Comparison of ENCODE assay signal across 8 mouse cellular contexts in the genomic region with DNA sequence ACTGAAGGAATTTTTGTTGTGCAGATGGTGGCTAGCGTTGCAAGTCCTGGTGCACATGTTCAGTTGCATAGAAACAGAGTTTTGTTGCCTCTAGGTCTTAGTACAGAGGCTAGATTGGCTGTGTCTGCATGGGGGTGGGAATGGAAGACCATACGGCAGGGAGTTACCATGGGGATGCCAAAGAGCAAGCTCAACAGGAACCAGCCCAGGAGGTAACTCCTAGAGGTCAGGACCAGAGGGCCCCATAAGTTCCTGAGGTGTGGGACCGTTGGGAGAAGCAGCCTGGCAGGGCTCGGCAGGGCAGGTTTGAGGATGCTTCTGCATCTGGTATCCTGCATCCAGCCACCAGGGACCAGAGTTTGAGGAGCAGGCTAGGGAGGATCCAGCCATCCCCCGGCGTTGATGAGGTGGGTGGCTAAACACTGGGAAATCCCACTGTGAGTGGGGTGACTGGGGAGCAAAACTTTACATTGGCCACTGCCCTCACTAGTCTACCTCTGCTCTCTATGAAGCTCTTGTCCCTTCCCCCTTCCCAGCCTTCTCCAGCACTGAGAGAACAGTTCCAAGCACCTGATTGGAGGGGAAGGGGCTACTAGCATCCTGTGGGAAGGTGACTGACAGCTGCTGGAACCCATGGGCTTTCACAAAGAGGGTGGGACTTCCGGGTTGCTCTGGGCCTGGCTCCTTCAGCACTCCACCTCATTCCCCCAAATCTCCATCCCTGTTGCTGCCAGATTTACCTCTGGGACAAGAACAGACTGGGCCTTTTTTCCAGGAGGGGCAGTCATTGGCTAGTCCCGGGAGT. TPM values are rescaled to one million over a fixed set of nuclear protein-coding genes. Genes with fewer than 3 reads are reported as not detected.
DNase-seq lines count a peak whose midpoint lies in the region; ATAC-seq and TF ChIP-seq lines count a peak whose summit lies in the region.

No protein-coding gene starts in this region.

- no peaks in the 10 kb centered on the region for H3K27me3 ChIP-seq in ES-Bruce4 (ENCODE audit: control insufficient read depth, insufficient read depth, low read length, poor library complexity, severe bottlenecking)
- no peaks in the 10 kb centered on the region for H3K27me3 ChIP-seq in embryonic facial prominence, embryonic 13.5 days
- H3K27me3 ChIP-seq in hindbrain, embryonic 16.5 days (replicated peaks; ENCODE audit: control insufficient read depth, insufficient read depth, low read length): no peaks in the 10 kb centered on the region
- H3K27me3 ChIP-seq in limb, embryonic 13.5 days: no peaks in the 10 kb centered on the region
- no peaks in the 10 kb centered on the region for H3K27me3 ChIP-seq in neural tube, embryonic 12.5 days (replicated peaks)

- DNase-seq in 416B (ENCODE audit: low read depth): peak; percentile 81
- DNase-seq in spleen, postnatal 10 days (ENCODE audit: low spot score in 2 of 2): no peak
- no peak for DNase-seq in spleen, adult 12 weeks (ENCODE audit: low spot score)

- no peaks in the 10 kb centered on the region for H3K9me3 ChIP-seq in ES-Bruce4 (replicated peaks; ENCODE audit: control insufficient read depth, insufficient read depth, low read length, poor library complexity, severe bottlenecking)
- H3K9me3 ChIP-seq in embryonic facial prominence, embryonic 13.5 days: no peaks in the 10 kb centered on the region
- H3K9me3 ChIP-seq in hindbrain, embryonic 16.5 days (ENCODE audit: control insufficient read depth, low read length): no peaks in the 10 kb centered on the region
- no peaks in the 10 kb centered on the region for H3K9me3 ChIP-seq in limb, embryonic 13.5 days
- H3K9me3 ChIP-seq in neural tube, embryonic 12.5 days: no peaks in the 10 kb centered on the region

- no peaks in the 10 kb centered on the region for H3K4me1 ChIP-seq in ES-Bruce4 (ENCODE audit: control insufficient read depth, insufficient read depth, low read length)
- peaks cover 25% of the 10 kb centered on the region for H3K4me1 ChIP-seq in embryonic facial prominence, embryonic 13.5 days
- peaks cover 21% of the 10 kb centered on the region for H3K4me1 ChIP-seq in hindbrain, embryonic 16.5 days (ENCODE audit: control insufficient read depth, insufficient read depth, low read depth, low read length)
- H3K4me1 ChIP-seq in limb, embryonic 13.5 days: peaks cover 25% of the 10 kb centered on the region
- H3K4me1 ChIP-seq in neural tube, embryonic 12.5 days: peaks cover 25% of the 10 kb centered on the region

- H3K4me3 ChIP-seq in ES-Bruce4 (ENCODE audit: low read depth, low read length): peak overlapping the region; percentile 87
- H3K4me3 ChIP-seq in embryonic facial prominence, embryonic 13.5 days: peak overlapping the region; percentile 84
- peak overlapping the region; percentile 91 for H3K4me3 ChIP-seq in hindbrain, embryonic 16.5 days (ENCODE audit: low read length)
- peak overlapping the region; percentile 90 for H3K4me3 ChIP-seq in limb, embryonic 13.5 days
- H3K4me3 ChIP-seq in neural tube, embryonic 12.5 days: peak overlapping the region; percentile 90

- TF ChIP-seq EP300 in ES-Bruce4 (IDR thresholded peaks at IDR 0.05; ENCODE audit: insufficient read depth, low read depth, low read length): no peak

- ATAC-seq in embryonic facial prominence, embryonic 13.5 days (ENCODE audit: insufficient number of reproducible peaks, insufficient read depth, low FRiP score, low TSS enrichment, low read depth): peak; percentile 22; the same call in 1 of the 2 replicates
- ATAC-seq in hindbrain, embryonic 16.5 days: peak; percentile 50
- ATAC-seq in limb, embryonic 13.5 days (ENCODE audit: low FRiP score, low read depth): peak; percentile 29
- peak; percentile 25 for ATAC-seq in neural tube, embryonic 12.5 days (ENCODE audit: low FRiP score, low read depth)

- TF ChIP-seq POLR2A in ES-Bruce4 (IDR thresholded peaks at IDR 0.05; ENCODE audit: insufficient read depth, low read length): peak; percentile 46

- 4% methylated on average over 8 of the region's 8 CpGs for WGBS in embryonic facial prominence, embryonic 13.5 days
- WGBS in hindbrain, embryonic 16.5 days: 7% methylated on average over 8 of the region's 8 CpGs
- WGBS in limb, embryonic 13.5 days: 5% methylated on average over 8 of the region's 8 CpGs
- WGBS in neural tube, embryonic 12.5 days: 9% methylated on average over 8 of the region's 8 CpGs

- peak overlapping the region; percentile 5; the same call in 1 of the 2 replicates for H3K27ac ChIP-seq in ES-Bruce4 (ENCODE audit: insufficient read depth, low read length)
- H3K27ac ChIP-seq in embryonic facial prominence, embryonic 13.5 days: peak overlapping the region; percentile 62
- H3K27ac ChIP-seq in hindbrain, embryonic 16.5 days (ENCODE audit: low read depth, low read length): peak overlapping the region; percentile 44; the same call in 1 of the 2 replicates
- H3K27ac ChIP-seq in limb, embryonic 13.5 days: peak overlapping the region; percentile 74
- no peak overlapping the region for H3K27ac ChIP-seq in neural tube, embryonic 12.5 days

- peak overlapping the region; percentile 83 for H3K9ac ChIP-seq in ES-Bruce4 (ENCODE audit: low read depth, poor library complexity, severe bottlenecking)
- H3K9ac ChIP-seq in embryonic facial prominence, embryonic 13.5 days: peak overlapping the region; percentile 85
- peak overlapping the region; percentile 90 for H3K9ac ChIP-seq in hindbrain, embryonic 16.5 days (ENCODE audit: low read depth, low read length)
- peak overlapping the region; percentile 84 for H3K9ac ChIP-seq in limb, embryonic 13.5 days
- H3K9ac ChIP-seq in neural tube, embryonic 12.5 days: peak overlapping the region; percentile 88

- peaks cover 21% of the 10 kb centered on the region for H3K36me3 ChIP-seq in ES-Bruce4 (ENCODE audit: control insufficient read depth, insufficient read depth, low read length, poor library complexity, severe bottlenecking)
- peaks cover 35% of the 10 kb centered on the region for H3K36me3 ChIP-seq in embryonic facial prominence, embryonic 13.5 days
- no peaks in the 10 kb centered on the region; the same call in 1 of the 2 replicates for H3K36me3 ChIP-seq in hindbrain, embryonic 16.5 days (ENCODE audit: control insufficient read depth, insufficient read depth, low read length)
- H3K36me3 ChIP-seq in limb, embryonic 13.5 days: peaks cover 27% of the 10 kb centered on the region
- peaks cover 21% of the 10 kb centered on the region for H3K36me3 ChIP-seq in neural tube, embryonic 12.5 days

- H3K4me2 ChIP-seq in embryonic facial prominence, embryonic 13.5 days: peak overlapping the region; percentile 99
- peak overlapping the region; percentile 100 for H3K4me2 ChIP-seq in hindbrain, embryonic 16.5 days (ENCODE audit: low read length)
- H3K4me2 ChIP-seq in limb, embryonic 13.5 days (replicated peaks): peak overlapping the region; percentile 100
- peak overlapping the region; percentile 96 for H3K4me2 ChIP-seq in neural tube, embryonic 12.5 days (replicated peaks)

- TF ChIP-seq CTCF in ES-Bruce4 (IDR thresholded peaks at IDR 0.05; ENCODE audit: low read depth, low read length): no peak

RNA-seq across cellular contexts. Expression of a gene that starts 1.5 kb away (rescaled TPM):
- 77.5 and 82.8 TPM in 2 replicates for polyA plus RNA-seq in ES-Bruce4 (2011; ENCODE audit: insufficient read depth, insufficient read length, low read depth, missing spikeins)
- 151 and 155 TPM in 2 replicates for polyA plus RNA-seq in embryonic facial prominence, embryonic 13.5 days (2015; fragmentation: Nextera tagmentation; extraction: Ambion mirVana)
- 125 and 136 TPM in 2 replicates for polyA plus RNA-seq in hindbrain, embryonic 16.5 days (2015; fragmentation: Nextera tagmentation; extraction: Ambion mirVana)
- 152 and 156 TPM in 2 replicates for polyA plus RNA-seq in limb, embryonic 13.5 days (2015; fragmentation: Nextera tagmentation; extraction: Ambion mirVana)
- polyA plus RNA-seq in neural tube, embryonic 12.5 days (2016; fragmentation: Nextera tagmentation; extraction: Ambion mirVana): 166 and 173 TPM in 2 replicates

RNA-seq across cellular contexts. Expression of a gene that starts 6.2 kb away (rescaled TPM):
- 38.4 and 38.7 TPM in 2 replicates for polyA plus RNA-seq in ES-Bruce4 (2011; ENCODE audit: insufficient read depth, insufficient read length, low read depth, missing spikeins)
- 47.6 and 51.2 TPM in 2 replicates for polyA plus RNA-seq in embryonic facial prominence, embryonic 13.5 days (2015; fragmentation: Nextera tagmentation; extraction: Ambion mirVana)
- 77.6 and 79.5 TPM in 2 replicates for polyA plus RNA-seq in hindbrain, embryonic 16.5 days (2015; fragmentation: Nextera tagmentation; extraction: Ambion mirVana)
- 45.3 and 49.4 TPM in 2 replicates for polyA plus RNA-seq in limb, embryonic 13.5 days (2015; fragmentation: Nextera tagmentation; extraction: Ambion mirVana)
- 61.0 and 63.8 TPM in 2 replicates for polyA plus RNA-seq in neural tube, embryonic 12.5 days (2016; fragmentation: Nextera tagmentation; extraction: Ambion mirVana)

RNA-seq across cellular contexts. Expression of a gene that starts 28.6 kb away (rescaled TPM):
- polyA plus RNA-seq in ES-Bruce4 (2011; ENCODE audit: insufficient read depth, insufficient read length, low read depth, missing spikeins): 0.21 and 0.35 TPM in 2 replicates
- 0.07 and 0.10 TPM in 2 replicates for polyA plus RNA-seq in embryonic facial prominence, embryonic 13.5 days (2015; fragmentation: Nextera tagmentation; extraction: Ambion mirVana)
- 0.07 and 0.10 TPM in 2 replicates for polyA plus RNA-seq in hindbrain, embryonic 16.5 days (2015; fragmentation: Nextera tagmentation; extraction: Ambion mirVana)
- polyA plus RNA-seq in limb, embryonic 13.5 days (2015; fragmentation: Nextera tagmentation; extraction: Ambion mirVana): 0.03 and 0.04 TPM in 2 replicates
- polyA plus RNA-seq in neural tube, embryonic 12.5 days (2016; fragmentation: Nextera tagmentation; extraction: Ambion mirVana): 0.05 and 0.10 TPM in 2 replicates

RNA-seq across cellular contexts. Expression of a gene that starts 36.4 kb away (rescaled TPM):
- 0.90 and 1.0 TPM in 2 replicates for polyA plus RNA-seq in ES-Bruce4 (2011; ENCODE audit: insufficient read depth, insufficient read length, low read depth, missing spikeins)
- polyA plus RNA-seq in embryonic facial prominence, embryonic 13.5 days (2015; fragmentation: Nextera tagmentation; extraction: Ambion mirVana): 0.17 and 0.30 TPM in 2 replicates
- 2.4 and 3.4 TPM in 2 replicates for polyA plus RNA-seq in hindbrain, embryonic 16.5 days (2015; fragmentation: Nextera tagmentation; extraction: Ambion mirVana)
- 0.13 TPM in 1 of 2 replicates, not detected in the other for polyA plus RNA-seq in limb, embryonic 13.5 days (2015; fragmentation: Nextera tagmentation; extraction: Ambion mirVana)
- polyA plus RNA-seq in neural tube, embryonic 12.5 days (2016; fragmentation: Nextera tagmentation; extraction: Ambion mirVana): 0.30 and 0.38 TPM in 2 replicates

RNA-seq across cellular contexts. Expression of a gene that starts 40.7 kb away (rescaled TPM):
- 33.6 and 38.5 TPM in 2 replicates for polyA plus RNA-seq in ES-Bruce4 (2011; ENCODE audit: insufficient read depth, insufficient read length, low read depth, missing spikeins)
- 25.8 and 34.8 TPM in 2 replicates for polyA plus RNA-seq in embryonic facial prominence, embryonic 13.5 days (2015; fragmentation: Nextera tagmentation; extraction: Ambion mirVana)
- 4.5 and 6.7 TPM in 2 replicates for polyA plus RNA-seq in hindbrain, embryonic 16.5 days (2015; fragmentation: Nextera tagmentation; extraction: Ambion mirVana)
- polyA plus RNA-seq in limb, embryonic 13.5 days (2015; fragmentation: Nextera tagmentation; extraction: Ambion mirVana): 27.4 and 29.0 TPM in 2 replicates
- 25.3 and 29.6 TPM in 2 replicates for polyA plus RNA-seq in neural tube, embryonic 12.5 days (2016; fragmentation: Nextera tagmentation; extraction: Ambion mirVana)
